Mouse (Mus musculus) spleen, embryonic (tissue): ENCODE results near the gene Tns3.

Experiments
- CTCF ChIA-PET: fragments of 350-600 bp; sonication (Branson Sonifier 250); formaldehyde crosslinking; loops from one replicate; lab custom pipeline; 2022; lab: Charles Lee

The Tns3 gene

GRCm38 (mm10) chr11:8651448-8652035 lies 12.8 kb downstream of the Tns3 start:
- CTCF ChIA-PET, result no interaction called here

DNA sequence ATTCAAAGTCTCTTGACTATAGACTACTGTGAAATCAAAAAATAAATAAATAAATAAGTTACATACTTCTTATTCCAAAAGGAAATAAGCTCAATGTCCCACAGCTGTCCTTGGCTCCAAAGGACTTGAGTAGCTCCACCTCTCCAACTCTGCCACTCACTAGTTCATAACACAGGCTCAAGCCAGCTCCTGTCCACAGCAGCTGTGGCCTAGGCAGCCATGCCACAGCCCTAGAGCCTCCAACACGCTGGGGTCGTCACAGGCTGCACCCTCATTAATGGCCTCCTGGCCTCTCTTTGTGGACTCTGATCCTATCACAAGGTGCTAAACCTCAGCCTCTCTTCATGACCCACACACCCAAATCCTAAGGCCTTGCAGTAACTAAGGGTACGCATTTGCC lies 18.7 kb downstream of the Tns3 start:
- CTCF ChIA-PET, result no interaction called here

DNA sequence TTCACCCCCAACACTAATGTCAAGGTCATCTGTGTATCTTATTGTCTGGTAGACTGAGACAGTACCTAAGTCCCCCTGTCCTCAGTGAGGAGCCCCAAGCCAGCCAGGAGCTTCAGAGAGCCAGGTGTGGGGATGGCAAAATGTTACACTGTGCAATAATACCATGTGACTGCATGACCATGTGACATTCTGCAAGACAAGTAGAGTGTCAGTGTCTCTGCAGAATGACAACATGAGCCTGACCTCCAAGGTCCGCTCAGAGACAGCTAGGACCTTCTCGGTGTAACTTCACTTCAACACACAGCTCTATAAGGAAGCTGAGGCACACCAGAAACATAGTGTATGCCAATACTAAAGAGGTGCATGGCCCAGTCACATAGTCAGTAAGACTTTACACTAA lies 20.1 kb downstream of the Tns3 start:
- CTCF ChIA-PET, result no interaction called here

- CTCF ChIA-PET, result no interaction called here
These were observed 22.6 kb downstream of the Tns3 start for GRCm38 (mm10) chr11:8641634-8642277.

DNA sequence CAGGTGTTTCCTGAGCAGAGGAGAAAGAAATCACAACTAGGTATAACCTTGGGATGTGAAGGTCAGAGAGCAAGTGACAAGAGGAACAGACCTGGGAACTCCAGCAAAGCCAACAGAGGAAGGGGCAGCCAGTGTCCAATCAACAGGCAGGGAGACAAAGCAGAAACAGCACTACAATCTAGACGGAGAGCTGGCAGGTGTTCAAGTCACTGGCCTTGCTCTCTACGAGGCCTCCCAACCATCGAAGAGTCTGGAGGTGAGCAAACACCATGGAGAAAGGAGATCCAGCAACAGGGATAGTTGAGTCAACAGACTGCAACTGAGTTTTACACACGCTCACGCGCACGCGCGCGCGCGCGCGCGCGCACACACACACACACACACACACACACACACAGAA lies 24.6 kb downstream of the Tns3 start:
- CTCF ChIA-PET, result no interaction called here

DNA sequence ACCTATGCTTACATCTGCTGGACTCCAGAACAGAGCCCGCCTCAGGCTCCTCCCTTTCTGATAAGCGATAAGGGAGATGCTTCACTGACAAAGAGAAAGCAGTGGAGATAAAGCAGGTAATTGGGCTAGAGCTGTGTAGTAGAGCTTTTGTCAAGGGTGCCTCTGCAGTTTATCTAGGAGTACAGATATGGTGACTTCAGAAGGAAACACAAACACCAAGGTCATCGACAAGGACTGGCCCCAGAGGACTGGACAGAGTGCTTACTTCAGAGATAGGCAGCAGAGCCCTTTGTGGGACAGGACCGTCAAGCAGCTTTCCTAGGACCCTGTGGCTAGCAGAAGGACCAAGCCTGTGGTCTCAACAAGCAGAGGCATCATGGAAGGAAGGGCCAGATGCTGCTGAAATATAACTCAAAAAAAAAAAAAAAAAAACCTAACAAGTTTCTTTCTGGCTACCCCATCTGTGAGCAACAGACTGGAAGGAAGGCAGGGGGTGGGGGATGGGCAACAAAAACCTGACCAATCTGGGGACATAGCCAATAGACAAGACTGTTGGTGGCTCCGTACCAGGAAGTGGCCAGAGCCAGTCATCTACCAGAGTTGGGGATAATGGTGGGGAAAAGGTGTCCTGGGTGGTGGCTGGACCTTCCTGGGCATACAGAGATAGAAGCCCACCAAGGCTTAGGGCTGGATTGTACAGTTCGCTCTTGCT lies 25.2 kb downstream of the Tns3 start:
- CTCF ChIA-PET, result no interaction called here

GRCm38 (mm10) chr11:8637469-8638447 lies 26.6 kb downstream of the Tns3 start:
- CTCF ChIA-PET, result interaction anchor here (0.6 kb wide), 1 partner anchor 12 kb away, joined by 3 read pairs; no protein-coding TSS in a partner anchor

DNA sequence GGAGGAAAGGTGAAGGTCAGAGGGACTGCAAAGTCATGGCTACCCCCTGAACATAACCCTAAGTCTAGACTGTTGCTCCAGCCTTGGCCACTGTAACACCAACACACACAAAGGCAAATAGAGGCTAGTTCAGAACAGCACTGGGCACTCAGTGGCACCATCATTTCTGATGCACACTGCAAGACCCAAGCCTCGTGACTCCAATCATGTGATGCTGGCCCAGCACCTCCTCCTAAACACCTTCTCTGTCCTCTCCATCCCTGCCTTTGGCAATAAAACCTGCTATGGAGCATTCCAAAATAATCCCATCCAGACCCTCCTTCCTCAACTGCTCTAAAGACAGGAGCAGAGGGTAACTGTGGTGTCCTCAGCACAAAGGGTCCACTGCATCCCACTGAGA lies 27.7 kb downstream of the Tns3 start:
- CTCF ChIA-PET, result interaction anchor here (0.7 kb wide), 1 partner anchor 132 kb away, joined by 6 read pairs; no protein-coding TSS in a partner anchor

DNA sequence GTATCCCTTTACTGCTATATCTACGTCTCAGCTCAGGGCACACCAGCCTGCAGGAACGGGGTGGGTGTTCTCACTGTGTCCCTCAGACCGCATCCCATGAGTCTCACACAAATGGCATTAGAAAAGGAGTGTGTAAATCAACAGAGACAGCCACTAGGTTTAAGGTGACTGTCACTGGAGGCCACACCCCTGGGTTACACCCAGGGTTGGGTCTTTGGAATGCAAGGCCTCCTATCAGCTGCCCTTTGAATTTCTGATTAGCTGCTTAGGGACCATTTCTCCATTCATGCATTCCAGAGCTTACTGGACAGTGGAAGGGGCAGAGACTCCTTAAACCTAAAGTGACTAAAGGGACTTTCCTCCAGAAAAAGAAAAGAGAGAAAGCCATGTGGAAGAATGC lies 28.6 kb downstream of the Tns3 start:
- CTCF ChIA-PET, result interaction anchor here (0.7 kb wide), 1 partner anchor 133 kb away, joined by 6 read pairs; no protein-coding TSS in a partner anchor

- CTCF ChIA-PET, result no interaction called here
These were observed 29.5 kb downstream of the Tns3 start for GRCm38 (mm10) chr11:8634728-8635410.

DNA sequence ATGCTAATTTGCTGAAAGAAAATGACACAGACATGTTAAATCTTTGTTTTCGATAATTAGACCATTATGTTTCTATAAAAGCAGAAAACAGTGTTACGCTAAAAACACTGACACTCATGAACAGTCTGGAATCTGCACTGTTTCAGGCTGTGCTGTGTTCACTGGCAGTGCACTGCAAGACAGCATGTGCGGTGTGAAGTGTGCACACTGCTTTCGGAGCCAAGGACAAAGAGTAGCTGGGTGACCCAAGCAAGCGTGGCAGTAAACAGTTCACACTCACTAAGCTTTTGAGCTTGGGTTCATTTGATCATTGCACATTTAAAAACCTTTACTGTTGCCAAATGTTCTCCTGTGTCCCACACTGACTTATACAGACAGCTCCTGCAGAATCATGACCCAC lies 32.2 kb downstream of the Tns3 start:
- CTCF ChIA-PET, result no interaction called here

- CTCF ChIA-PET, result no interaction called here
These were observed 34.4 kb downstream of the Tns3 start for GRCm38 (mm10) chr11:8629862-8630390.

GRCm38 (mm10) chr11:8629326-8629725 lies 35.0 kb downstream of the Tns3 start:
- CTCF ChIA-PET, result no interaction called here

DNA sequence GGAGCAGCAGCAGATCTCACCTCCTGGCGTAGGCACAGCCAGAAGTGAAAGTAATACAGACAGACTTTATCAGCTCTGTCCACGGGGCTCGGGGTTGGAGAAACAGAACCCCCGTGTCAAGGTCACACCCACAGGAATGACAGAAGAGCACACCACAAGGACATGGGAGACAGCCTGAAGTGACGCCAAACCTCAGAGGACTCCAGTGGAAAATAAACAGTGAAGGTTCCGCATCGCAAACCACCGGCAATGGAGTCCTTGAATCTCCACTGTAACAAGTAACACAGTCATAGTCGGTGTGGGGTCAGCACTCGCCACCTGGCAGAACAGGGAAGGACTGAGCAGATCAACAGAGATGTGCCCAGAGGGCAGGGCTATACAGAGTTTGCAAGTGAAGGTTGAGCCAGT lies 35.5 kb downstream of the Tns3 start:
- CTCF ChIA-PET, result no interaction called here

DNA sequence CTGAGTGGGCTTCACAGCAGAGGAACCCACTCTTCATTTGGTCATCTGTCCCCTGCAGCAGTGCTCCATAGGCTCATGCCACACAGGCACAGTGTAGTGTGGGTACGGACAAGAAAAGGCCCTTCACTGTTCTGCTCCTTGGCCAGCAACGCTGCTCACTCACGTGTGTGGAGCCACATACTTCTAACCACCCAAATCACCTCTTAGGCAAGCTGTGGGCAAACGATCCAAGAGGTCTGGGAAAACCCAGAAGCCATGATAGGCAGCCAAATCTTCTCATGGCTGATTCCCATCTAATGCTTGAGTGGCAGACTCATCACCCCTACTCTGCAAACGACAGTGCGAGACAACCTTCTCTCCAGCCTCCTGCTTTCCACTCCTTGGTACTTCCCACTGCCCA lies 37.2 kb downstream of the Tns3 start:
- CTCF ChIA-PET, result interaction anchor here (0.7 kb wide), 1 partner anchor 76 kb away, joined by 4 read pairs; no protein-coding TSS in a partner anchor

- CTCF ChIA-PET, result interaction anchor here (0.7 kb wide), 1 partner anchor 76 kb away, joined by 4 read pairs; no protein-coding TSS in a partner anchor
These were observed 37.6 kb downstream of the Tns3 start for GRCm38 (mm10) chr11:8626715-8627114.

DNA sequence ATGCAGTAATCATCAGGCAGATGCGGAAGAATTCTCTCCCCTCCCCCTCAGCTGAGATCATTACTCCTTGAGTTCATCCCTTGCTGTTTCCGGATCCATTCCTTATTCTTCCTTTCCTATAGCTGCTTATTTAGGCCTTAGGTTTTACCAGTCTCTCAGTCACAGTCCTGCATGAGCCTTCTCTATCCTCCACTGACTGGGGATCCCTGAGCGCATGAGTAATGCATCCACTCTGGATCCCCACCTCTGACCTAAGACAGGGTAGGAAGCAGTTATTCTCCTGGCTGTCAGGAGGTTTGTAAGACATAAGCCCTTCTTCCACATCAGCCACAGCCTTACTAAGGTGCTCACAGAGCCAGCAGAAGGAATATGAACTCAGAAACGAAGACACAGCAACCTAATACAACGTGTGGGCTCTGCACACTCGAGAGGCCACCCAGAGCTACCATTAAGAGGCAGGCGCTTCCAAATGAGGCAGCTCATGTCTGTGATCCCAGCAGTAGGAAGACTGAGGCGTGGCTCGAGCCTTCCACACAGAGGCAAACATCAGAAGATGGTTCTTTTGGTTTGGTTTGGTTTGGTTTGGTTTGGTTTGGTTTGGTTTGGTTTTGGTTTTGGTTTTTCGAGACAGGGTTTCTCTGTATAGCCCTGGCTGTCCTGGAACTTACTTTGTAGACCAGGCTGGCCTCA lies 38.3 kb downstream of the Tns3 start:
- CTCF ChIA-PET, result no interaction called here

GRCm38 (mm10) chr11:8625451-8625850 lies 38.9 kb downstream of the Tns3 start:
- CTCF ChIA-PET, result no interaction called here

GRCm38 (mm10) chr11:8624179-8624886 lies 40.0 kb downstream of the Tns3 start:
- CTCF ChIA-PET, result no interaction called here

DNA sequence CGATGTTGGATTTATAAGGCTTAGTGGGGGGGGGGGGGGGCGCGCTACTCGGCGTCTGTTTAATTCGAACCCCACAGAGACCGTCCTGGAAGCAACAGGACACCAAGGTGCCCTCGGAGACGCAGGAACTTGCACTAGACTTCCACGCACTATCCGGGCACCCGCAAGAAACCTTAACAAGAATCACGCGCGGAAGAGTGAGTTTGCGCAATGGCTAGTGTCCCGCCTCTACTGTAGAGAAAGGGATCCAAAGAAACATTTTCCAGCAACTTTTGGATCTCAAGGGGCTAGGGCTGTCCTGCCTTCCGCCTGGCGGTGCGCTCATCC lies 40.5 kb downstream of the Tns3 start:
- CTCF ChIA-PET, result no interaction called here
